Mouse (Mus musculus): ENCODE measurements around the gene Gm2564. TPM values are rescaled to one million over a fixed set of nuclear protein-coding genes. Genes with fewer than 3 reads are reported as not detected.

The Gm2564 gene
- polyA plus RNA-seq, 1 experiment from 2014 or later, result not detected

Other genes starting within 250 kb of the Gm2564 start
- not detected in 2 replicates for gene Gm21586, start 190.3 kb upstream of the Gm2564 start, polyA plus RNA-seq (2014; fragmentation: Nextera tagmentation; extraction: Ambion mirVana)
- gene Gm2163, start 163.0 kb upstream of the Gm2564 start, polyA plus RNA-seq (2014; fragmentation: Nextera tagmentation; extraction: Ambion mirVana), result 0.14 TPM in 1 of 2 replicates, not detected in the other
- gene Fam205a2, start 101.5 kb upstream of the Gm2564 start, polyA plus RNA-seq (2014; fragmentation: Nextera tagmentation; extraction: Ambion mirVana), result not detected in 2 replicates
- gene Gm10591, start 17.5 kb upstream of the Gm2564 start, polyA plus RNA-seq (2014; fragmentation: Nextera tagmentation; extraction: Ambion mirVana), result not detected in 2 replicates
- gene Ccl27b, start 25.5 kb downstream of the Gm2564 start, polyA plus RNA-seq (2014; fragmentation: Nextera tagmentation; extraction: Ambion mirVana), result not detected in 2 replicates
- not detected in 2 replicates for gene Il11ra2, start 32.2 kb downstream of the Gm2564 start, polyA plus RNA-seq (2014; fragmentation: Nextera tagmentation; extraction: Ambion mirVana)
- gene 4930578G10Rik, start 105.8 kb downstream of the Gm2564 start, polyA plus RNA-seq (2014; fragmentation: Nextera tagmentation; extraction: Ambion mirVana), result 0.51 and 0.52 TPM in 2 replicates
- not detected in 2 replicates for gene Ccl19, start 126.9 kb downstream of the Gm2564 start, polyA plus RNA-seq (2014; fragmentation: Nextera tagmentation; extraction: Ambion mirVana)
- gene Ccl21a, start 144.3 kb downstream of the Gm2564 start, polyA plus RNA-seq (2014; fragmentation: Nextera tagmentation; extraction: Ambion mirVana), result 0.55 and 0.80 TPM in 2 replicates
- gene Fam205a1, start 224.2 kb downstream of the Gm2564 start, polyA plus RNA-seq (2014; fragmentation: Nextera tagmentation; extraction: Ambion mirVana), result not detected in 2 replicates
- 0.10 and 0.41 TPM in 2 replicates for gene Gm12394, start 227.1 kb downstream of the Gm2564 start, polyA plus RNA-seq (2014; fragmentation: Nextera tagmentation; extraction: Ambion mirVana)
- gene Fam205c, start 244.5 kb downstream of the Gm2564 start, polyA plus RNA-seq (2014; fragmentation: Nextera tagmentation; extraction: Ambion mirVana), result 0.64 and 0.98 TPM in 2 replicates

All from forebrain, embryonic 14.5 days (tissue).